Mouse (Mus musculus) spleen, adult 2 months (tissue): Measurements from ENCODE around the gene Fam84b.
A peak's percentile ranks its signal among the peaks of the same experiment; 100 is the strongest.

Source experiments
- CTCF ChIP-seq: fragments of 200-500 bp; IDR thresholded peaks from 2 replicates; pipeline ENCODE4 v1.5.1; 2011; ENCODE audit warnings: mild to moderate bottlenecking, inconsistent platforms; ENCODE audit not compliant: insufficient read depth, insufficient read length, insufficient replicate concordance; ENCODE audit errors: extremely low read depth
- POLR2A ChIP-seq: fragments of 200-500 bp; IDR thresholded peaks from 2 replicates; pipeline ENCODE4 v1.6.1; 2011; ENCODE audit warnings: low read depth, low read length, inconsistent platforms

- TF ChIP-seq CTCF (peak; percentile 21; the same call in 1 of the 2 replicates), POLR2A (no peak)
Observed at GRCm38 (mm10) chr15:60832586-60832985, 21.0 kb downstream of the Fam84b start.
